Mouse (Mus musculus) brain, embryonic 14.5 days (tissue): ENCODE data around the gene Hoxa4.

Experiments
- CTCF ChIP-seq: fragments of 200-500 bp; IDR thresholded peaks from 2 replicates; pipeline ENCODE4 v1.5.1; 2012; ENCODE audit warnings: inconsistent platforms, mild to moderate bottlenecking, moderate library complexity, borderline replicate concordance; ENCODE audit not compliant: insufficient read depth, insufficient read length; ENCODE audit errors: extremely low read depth
- POLR2A ChIP-seq: fragments of 200-500 bp; IDR thresholded peaks from 2 replicates; pipeline ENCODE4 v1.6.1; 2012; ENCODE audit warnings: mild to moderate bottlenecking, inconsistent platforms, borderline replicate concordance; ENCODE audit not compliant: poor library complexity, insufficient read depth, insufficient read length, severe bottlenecking; ENCODE audit errors: extremely low read depth

- TF ChIP-seq CTCF: no peak
- no peak for TF ChIP-seq POLR2A
These were observed 31.6 kb downstream of the Hoxa4 start for GRCm38 (mm10) chr6:52159979-52160378.
